Mouse (Mus musculus) c-Kit-positive CD71-negative TER-119-negative erythroid progenitor cells, embryonic 14.5 days (primary cell): ENCODE measurements around the gene Ppp2r5b.

Experiments
- DNase-seq: peaks from one replicate; pipeline ENCODE4 v3.0.0-alpha.2; 2013; ENCODE audit warnings: low read depth

Gene Ppp2r5b

GRCm38 (mm10) chr19:6268670-6269132 is 33.0 kb upstream of the Ppp2r5b start:
- no peak for DNase-seq

- peak; percentile 93 for DNase-seq
Observed at GRCm38 (mm10) chr19:6268170-6268528, 32.5 kb upstream of the Ppp2r5b start.

DNA sequence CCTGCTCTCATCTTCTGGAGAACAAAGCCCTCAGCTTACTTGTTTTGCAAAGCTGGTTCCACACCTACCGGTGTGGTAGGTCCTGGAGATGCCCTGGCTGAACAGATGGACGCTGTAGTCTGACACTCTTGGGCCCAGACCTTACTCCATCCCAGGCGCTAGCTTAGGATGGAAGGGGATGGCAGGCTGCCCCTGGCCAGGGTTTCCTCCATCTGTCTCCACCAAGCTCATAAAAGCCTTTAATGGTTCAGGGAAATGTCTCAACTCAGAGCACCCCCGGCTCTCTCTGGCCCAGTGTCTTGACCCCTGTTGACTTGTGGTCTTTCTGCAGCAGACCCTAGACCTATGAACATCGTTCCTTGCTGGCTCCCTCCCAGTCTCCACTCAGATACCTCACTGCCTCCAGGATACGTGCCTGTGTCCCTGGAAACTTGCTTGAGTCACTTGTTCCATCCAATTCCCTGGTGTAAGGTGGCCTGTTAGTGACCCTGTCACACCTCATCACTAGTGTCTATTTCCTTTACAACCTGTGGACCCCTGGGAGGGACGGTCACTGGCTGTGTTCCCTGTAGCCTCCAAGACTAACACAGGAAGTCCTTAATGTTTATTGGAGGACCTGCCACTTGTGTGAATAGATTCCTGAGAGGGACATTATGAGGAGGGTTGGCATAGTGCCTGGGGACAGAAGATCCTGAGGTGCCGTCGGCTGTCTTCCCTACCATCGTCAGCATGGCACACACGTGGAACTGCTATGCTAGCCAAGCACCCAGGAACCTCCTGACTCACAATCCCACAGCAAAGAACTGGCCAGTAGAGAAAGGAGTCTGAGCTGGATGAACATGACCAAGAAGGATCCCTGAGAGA is 31.9 kb upstream of the Ppp2r5b start:
- DNase-seq, result no peak

- DNase-seq, result no peak
Observed at GRCm38 (mm10) chr19:6265727-6266182, 30.1 kb upstream of the Ppp2r5b start.

GRCm38 (mm10) chr19:6264945-6265344 is 29.3 kb upstream of the Ppp2r5b start:
- DNase-seq, result no peak

- DNase-seq, result no peak
Observed at GRCm38 (mm10) chr19:6264200-6264599, 28.5 kb upstream of the Ppp2r5b start.

- DNase-seq, result no peak
Observed at GRCm38 (mm10) chr19:6262839-6263433, 27.3 kb upstream of the Ppp2r5b start.

DNA sequence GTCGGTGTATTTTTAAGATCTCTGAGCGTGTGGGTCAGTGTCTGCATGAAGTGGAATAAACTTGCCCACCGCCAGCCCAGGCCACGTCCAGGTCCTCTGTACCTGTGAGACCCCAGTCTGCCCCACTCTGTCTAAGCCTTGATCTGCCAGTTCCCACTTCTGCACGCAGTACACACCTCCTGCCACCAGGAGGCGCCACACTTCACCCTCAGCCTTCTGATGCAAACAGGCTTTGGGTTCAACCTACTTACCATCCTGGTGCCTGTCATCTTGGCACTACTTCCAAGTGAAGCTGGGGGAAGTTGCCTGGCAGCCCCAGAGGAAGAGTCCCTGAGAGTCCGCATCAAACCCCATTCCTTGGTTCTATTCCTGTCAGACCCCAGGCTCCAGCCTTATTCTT is 26.6 kb upstream of the Ppp2r5b start:
- DNase-seq, result peak; percentile 74

DNA sequence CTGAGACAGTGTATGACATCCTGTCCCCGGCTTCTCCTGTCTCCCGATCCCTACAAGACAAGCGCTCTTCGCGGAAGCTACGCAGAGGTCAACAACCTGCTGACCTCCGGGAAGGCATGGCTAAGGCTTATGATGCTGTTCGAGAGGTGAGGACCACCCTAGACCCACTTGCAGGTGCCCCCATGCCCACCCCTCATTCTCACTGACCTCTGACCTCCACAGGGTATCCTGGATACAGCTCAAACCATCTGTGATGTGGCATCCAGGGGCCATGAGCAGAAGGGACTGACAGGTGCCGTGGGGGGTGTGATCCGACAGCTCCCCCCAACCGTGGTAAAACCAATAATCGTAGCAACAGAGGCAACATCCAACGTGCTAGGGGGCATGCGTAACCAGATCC is 25.7 kb upstream of the Ppp2r5b start:
- DNase-seq, result no peak

DNA sequence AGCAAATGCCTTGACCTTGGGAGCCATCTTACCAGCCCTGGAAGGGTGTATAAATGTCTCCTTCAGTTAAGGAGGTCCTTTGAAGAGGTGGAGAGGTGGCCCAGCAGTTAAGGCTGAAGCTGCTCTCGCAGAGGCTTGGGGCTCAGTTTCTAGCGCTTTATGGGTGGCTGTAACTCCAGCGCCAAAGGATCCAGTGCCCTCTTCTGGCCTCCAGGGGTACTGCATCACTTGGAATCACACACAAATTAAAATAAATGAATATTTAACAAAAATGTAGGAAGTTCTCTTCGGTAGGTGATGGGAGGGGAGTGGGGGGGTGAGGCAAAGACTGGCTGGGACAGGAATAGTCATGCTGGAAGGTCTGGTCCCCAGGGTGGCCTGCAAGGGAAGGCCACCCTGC is 25.3 kb upstream of the Ppp2r5b start:
- DNase-seq, result no peak

GRCm38 (mm10) chr19:6260428-6260827 is 24.8 kb upstream of the Ppp2r5b start:
- DNase-seq, result no peak

GRCm38 (mm10) chr19:6253021-6253420 is 17.3 kb upstream of the Ppp2r5b start:
- DNase-seq, result no peak

- DNase-seq, result no peak
Observed at GRCm38 (mm10) chr19:6247526-6248300, 12.0 kb upstream of the Ppp2r5b start.

DNA sequence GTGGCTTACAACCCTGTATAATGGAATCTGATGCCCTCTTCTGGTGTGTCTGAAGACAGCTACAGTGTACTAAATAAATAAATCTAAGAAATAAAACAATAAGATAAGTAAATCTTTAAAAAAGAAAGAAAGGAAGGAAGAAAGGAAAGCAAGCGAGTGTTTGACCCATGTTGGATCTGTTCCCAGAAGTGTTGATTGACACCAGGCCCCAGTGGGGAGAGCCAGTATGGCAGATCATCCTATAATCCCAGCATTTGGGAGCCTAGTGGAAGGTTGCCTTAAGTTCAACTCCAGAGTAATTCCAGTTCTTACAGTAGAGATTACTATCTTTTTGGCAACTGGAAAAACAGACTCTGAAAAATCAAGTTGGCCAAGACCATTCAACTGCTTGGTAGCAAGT is 10.1 kb upstream of the Ppp2r5b start:
- DNase-seq, result no peak

GRCm38 (mm10) chr19:6243226-6243625 is 7.6 kb upstream of the Ppp2r5b start:
- DNase-seq, result no peak

DNA sequence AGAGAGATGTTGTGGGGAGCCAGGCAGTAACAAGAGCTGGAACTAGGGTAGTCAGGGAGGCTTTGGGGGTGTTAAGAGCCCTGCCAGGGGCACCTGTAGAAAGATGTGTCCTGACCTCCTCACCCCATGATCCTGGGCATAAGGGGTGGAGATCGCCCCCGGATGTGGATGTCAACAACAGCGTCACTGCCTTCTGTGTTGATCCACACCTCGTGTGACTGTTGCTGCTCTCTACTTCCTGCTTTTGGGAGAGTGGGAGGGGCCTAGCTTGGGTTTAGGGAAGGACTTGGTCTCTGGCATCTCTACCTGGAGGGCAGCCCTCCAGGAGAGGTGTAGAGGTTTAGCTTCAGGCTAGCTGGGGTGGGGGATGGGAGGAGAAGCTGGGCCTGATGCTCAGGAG is 6.6 kb upstream of the Ppp2r5b start:
- DNase-seq, result peak; percentile 60

- DNase-seq, result peak; percentile 99
Observed at GRCm38 (mm10) chr19:6241274-6242107, 5.8 kb upstream of the Ppp2r5b start, which contains the start of gene Atg2a. TSS of gene Atg2a (plus strand) at chr19:6241668.

DNA sequence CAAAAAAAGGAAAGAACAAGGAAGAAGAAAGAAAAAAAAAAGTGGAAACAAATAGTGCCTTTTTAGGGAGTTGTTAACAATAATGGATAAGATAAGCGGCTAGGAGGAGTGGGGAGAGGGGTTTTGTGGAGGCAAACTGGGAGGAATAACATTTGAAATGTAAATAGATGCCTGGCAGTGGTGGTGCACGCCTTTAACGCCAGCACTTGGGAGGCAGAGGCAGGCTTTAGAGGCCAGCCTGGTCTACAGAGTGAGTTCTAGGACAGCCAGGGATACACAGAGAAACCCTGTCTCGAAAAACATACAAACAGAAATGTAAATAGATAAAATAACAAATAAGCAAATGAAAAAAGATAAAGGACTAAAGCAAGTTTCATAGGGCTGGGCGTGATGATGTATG is 5.1 kb upstream of the Ppp2r5b start:
- no peak for DNase-seq

DNA sequence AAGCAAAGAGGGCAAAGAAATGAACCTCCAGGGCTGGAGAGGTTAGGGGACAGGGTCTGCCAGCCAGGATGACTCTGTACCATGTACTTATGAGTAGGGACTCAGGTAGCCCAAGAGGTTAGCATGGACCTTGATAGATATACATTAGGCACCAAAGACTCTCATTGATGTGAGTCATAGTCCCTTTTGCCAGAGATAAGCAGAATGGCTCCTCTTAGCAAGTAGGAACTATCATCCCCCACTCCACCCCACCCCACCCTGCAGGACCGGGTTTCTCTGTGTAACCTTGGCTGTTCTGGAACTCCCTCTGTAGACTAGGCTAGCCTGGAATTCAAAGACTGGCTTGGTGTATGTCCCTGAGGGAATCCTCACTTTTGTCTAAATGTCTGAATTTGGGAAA is 4.5 kb upstream of the Ppp2r5b start:
- DNase-seq, result no peak

- no peak for DNase-seq
Observed at GRCm38 (mm10) chr19:6238740-6239139, 3.1 kb upstream of the Ppp2r5b start.

DNA sequence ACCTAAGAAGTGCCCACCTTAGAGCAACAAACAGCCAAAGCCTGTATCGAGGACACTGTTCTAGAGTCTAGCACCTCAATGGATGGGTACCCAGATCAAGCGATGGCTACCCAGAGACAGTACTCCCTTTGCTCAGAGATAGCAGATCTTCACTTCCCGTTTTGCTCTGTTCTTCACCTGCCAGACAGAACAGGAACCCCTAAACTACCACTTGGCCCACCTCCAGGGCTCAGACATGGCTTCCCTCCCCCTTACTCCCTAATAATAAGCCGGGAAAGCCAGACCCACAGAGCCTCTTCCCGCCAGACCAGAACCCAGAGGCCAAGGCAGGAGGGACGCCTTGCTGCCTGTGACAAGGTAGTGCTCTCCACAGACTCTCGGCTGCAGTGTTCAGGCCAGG is 1.2 kb upstream of the Ppp2r5b start:
- DNase-seq, result no peak

DNA sequence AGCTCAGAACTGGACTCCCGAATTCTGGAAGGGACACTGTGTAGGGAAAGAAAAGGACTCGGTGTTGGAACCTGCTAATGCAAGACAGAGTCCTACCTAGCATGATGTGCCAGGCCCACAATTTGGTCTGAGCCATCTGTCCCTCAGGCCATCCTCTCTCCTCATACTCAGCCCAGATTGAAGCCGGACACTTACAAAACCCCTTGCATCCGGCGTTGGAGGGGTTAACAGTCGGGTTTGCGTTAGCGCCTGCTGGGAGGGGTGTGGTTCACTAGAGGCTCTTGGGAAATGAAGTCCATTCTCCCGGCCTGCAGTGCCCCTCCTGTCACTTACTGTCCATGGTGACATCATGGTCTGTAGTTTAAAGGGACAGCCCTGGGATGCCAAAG is 375 bp upstream of the Ppp2r5b start:
- peak; percentile 80 for DNase-seq
